Mouse (Mus musculus): ENCODE results near the gene Doc2g. TPM values are rescaled to one million over a fixed set of nuclear protein-coding genes. Genes with fewer than 3 reads are reported as not detected.
A peak's percentile ranks its signal among the peaks of the same experiment; 100 is the strongest.

Gene Doc2g
- polyA plus RNA-seq, 1 experiment from 2014 or later = 85.2 TPM

GRCm38 (mm10) chr19:3980309-3980708, 22.8 kb upstream of the Doc2g start:
- no peak for ATAC-seq (ENCODE audit: insufficient number of reproducible peaks, insufficient read depth, low FRiP score, low read depth)
- Histone ChIP-seq H3K4me2 (ENCODE audit: low read length) (no peak overlapping the region), H3K9ac (ENCODE audit: low read length) (no peak overlapping the region), H3K4me3 (ENCODE audit: control insufficient read depth in 1 of 2, insufficient read depth in 1 of 2, low read depth in 1 of 2, low read length in 2 of 2) (no peak overlapping the region), H3K27me3 (ENCODE audit: control insufficient read depth, insufficient read depth, low read length) (no peaks in the 10 kb centered on the region), H3K4me1 (ENCODE audit: control insufficient read depth in 2 of 2, insufficient read depth in 2 of 2, low read length in 2 of 2) (peaks cover 6 to 7% of the 10 kb centered on the region in 2 experiments), H3K9me3 (ENCODE audit: control insufficient read depth, low read length) (no peaks in the 10 kb centered on the region), H3K36me3 (ENCODE audit: control insufficient read depth, insufficient read depth, low read length) (no peaks in the 10 kb centered on the region), H3K27ac (replicated peaks in 1 of 2; ENCODE audit: control insufficient read depth in 1 of 2, insufficient read depth in 1 of 2, low read depth in 2 of 2, low read length in 2 of 2) (no peak overlapping the region)
- 12% methylated on average over 4 of the region's 4 CpGs for WGBS

GRCm38 (mm10) chr19:3980917-3981316, 22.2 kb upstream of the Doc2g start:
- Histone ChIP-seq H3K27ac (replicated peaks in 1 of 2; ENCODE audit: control insufficient read depth in 1 of 2, insufficient read depth in 1 of 2, low read depth in 2 of 2, low read length in 2 of 2) (no peak overlapping the region), H3K4me2 (ENCODE audit: low read length) (no peak overlapping the region), H3K9me3 (ENCODE audit: control insufficient read depth, low read length) (no peaks in the 10 kb centered on the region), H3K36me3 (ENCODE audit: control insufficient read depth, insufficient read depth, low read length) (no peaks in the 10 kb centered on the region), H3K27me3 (ENCODE audit: control insufficient read depth, insufficient read depth, low read length) (no peaks in the 10 kb centered on the region), H3K4me3 (ENCODE audit: control insufficient read depth in 1 of 2, insufficient read depth in 1 of 2, low read depth in 1 of 2, low read length in 2 of 2) (no peak overlapping the region), H3K4me1 (ENCODE audit: control insufficient read depth in 2 of 2, insufficient read depth in 2 of 2, low read length in 2 of 2) (peaks cover 12% of the 10 kb centered on the region in 2 experiments), H3K9ac (ENCODE audit: low read length) (no peak overlapping the region)
- ATAC-seq (ENCODE audit: insufficient number of reproducible peaks, insufficient read depth, low FRiP score, low read depth) = no peak
- 67% methylated on average over 9 of the region's 9 CpGs for WGBS

GRCm38 (mm10) chr19:3983527-3984200, 19.4 kb upstream of the Doc2g start:
- Histone ChIP-seq H3K4me2 (ENCODE audit: low read length) (no peak overlapping the region), H3K4me3 (ENCODE audit: control insufficient read depth in 1 of 2, insufficient read depth in 1 of 2, low read depth in 1 of 2, low read length in 2 of 2) (no peak overlapping the region), H3K9ac (ENCODE audit: low read length) (no peak overlapping the region), H3K27me3 (ENCODE audit: control insufficient read depth, insufficient read depth, low read length) (no peaks in the 10 kb centered on the region), H3K27ac (replicated peaks in 1 of 2; ENCODE audit: control insufficient read depth in 1 of 2, insufficient read depth in 1 of 2, low read depth in 2 of 2, low read length in 2 of 2) (no peak overlapping the region), H3K4me1 (ENCODE audit: control insufficient read depth in 2 of 2, insufficient read depth in 2 of 2, low read length in 2 of 2) (peaks cover 21 to 26% of the 10 kb centered on the region in 2 experiments), H3K36me3 (ENCODE audit: control insufficient read depth, insufficient read depth, low read length) (no peaks in the 10 kb centered on the region), H3K9me3 (ENCODE audit: control insufficient read depth, low read length) (no peaks in the 10 kb centered on the region)
- 52% methylated on average over 9 of the region's 9 CpGs for WGBS
- ATAC-seq (ENCODE audit: insufficient number of reproducible peaks, insufficient read depth, low FRiP score, low read depth) = no peak

- H3K27me3 ChIP-seq (ENCODE audit: control insufficient read depth, insufficient read depth, low read length) = no peaks in the 10 kb centered on the region
- H3K27ac ChIP-seq (replicated peaks in 1 of 2; ENCODE audit: control insufficient read depth in 1 of 2, insufficient read depth in 1 of 2, low read depth in 2 of 2, low read length in 2 of 2) = peak overlapping the region; percentile 42 to 75
- no peaks in the 10 kb centered on the region for H3K36me3 ChIP-seq (ENCODE audit: control insufficient read depth, insufficient read depth, low read length)
- H3K9me3 ChIP-seq (ENCODE audit: control insufficient read depth, low read length) = no peaks in the 10 kb centered on the region
- H3K4me1 ChIP-seq (ENCODE audit: control insufficient read depth in 2 of 2, insufficient read depth in 2 of 2, low read length in 2 of 2) = peaks cover 21 to 26% of the 10 kb centered on the region in 2 experiments
- H3K4me2 ChIP-seq (ENCODE audit: low read length) = no peak overlapping the region
- 19% methylated on average over 8 of the region's 8 CpGs for WGBS
- ATAC-seq (ENCODE audit: insufficient number of reproducible peaks, insufficient read depth, low FRiP score, low read depth) = peak; percentile 16
- no peak overlapping the region for H3K4me3 ChIP-seq (ENCODE audit: control insufficient read depth in 1 of 2, insufficient read depth in 1 of 2, low read depth in 1 of 2, low read length in 2 of 2)
- H3K9ac ChIP-seq (ENCODE audit: low read length) = no peak overlapping the region
Observed at GRCm38 (mm10) chr19:3985261-3985681, 17.8 kb upstream of the Doc2g start.

GRCm38 (mm10) chr19:3986334-3986733, 16.8 kb upstream of the Doc2g start, which contains the start of gene Acy3:
TSS of gene Acy3 (plus strand) at chr19:3986570.
- ATAC-seq (ENCODE audit: insufficient number of reproducible peaks, insufficient read depth, low FRiP score, low read depth) = peak; percentile 67
- Histone ChIP-seq H3K36me3 (ENCODE audit: control insufficient read depth, insufficient read depth, low read length) (no peaks in the 10 kb centered on the region), H3K9me3 (ENCODE audit: control insufficient read depth, low read length) (no peaks in the 10 kb centered on the region), H3K27ac (replicated peaks in 1 of 2; ENCODE audit: control insufficient read depth in 1 of 2, insufficient read depth in 1 of 2, low read depth in 2 of 2, low read length in 2 of 2) (peak within 1 kb of the TSS; percentile 71 to 75), H3K4me1 (ENCODE audit: control insufficient read depth in 2 of 2, insufficient read depth in 2 of 2, low read length in 2 of 2) (peaks cover 21 to 26% of the 10 kb centered on the region in 2 experiments), H3K9ac (ENCODE audit: low read length) (peak within 1 kb of the TSS; percentile 59; the same call in 1 of the 2 replicates), H3K4me3 (ENCODE audit: control insufficient read depth in 1 of 2, insufficient read depth in 1 of 2, low read depth in 1 of 2, low read length in 2 of 2) (no peak within 1 kb of the TSS; a peak in 1 of 4 replicates), H3K4me2 (ENCODE audit: low read length) (peak within 1 kb of the TSS; percentile 51), H3K27me3 (ENCODE audit: control insufficient read depth, insufficient read depth, low read length) (no peaks in the 10 kb centered on the region)
- WGBS = 10% methylated on average over 8 of the region's 8 CpGs

GRCm38 (mm10) chr19:3988066-3988465, 15.0 kb upstream of the Doc2g start:
- H3K9me3 ChIP-seq (ENCODE audit: control insufficient read depth, low read length) = no peaks in the 10 kb centered on the region
- H3K9ac ChIP-seq (ENCODE audit: low read length) = no peak overlapping the region
- H3K27me3 ChIP-seq (ENCODE audit: control insufficient read depth, insufficient read depth, low read length) = no peaks in the 10 kb centered on the region
- no peak overlapping the region for H3K4me3 ChIP-seq (ENCODE audit: control insufficient read depth in 1 of 2, insufficient read depth in 1 of 2, low read depth in 1 of 2, low read length in 2 of 2)
- WGBS = 78% methylated on average over 14 of the region's 14 CpGs
- H3K4me2 ChIP-seq (ENCODE audit: low read length) = no peak overlapping the region
- no peak for ATAC-seq (ENCODE audit: insufficient number of reproducible peaks, insufficient read depth, low FRiP score, low read depth)
- H3K36me3 ChIP-seq (ENCODE audit: control insufficient read depth, insufficient read depth, low read length) = no peaks in the 10 kb centered on the region
- no peak overlapping the region for H3K27ac ChIP-seq (replicated peaks in 1 of 2; ENCODE audit: control insufficient read depth in 1 of 2, insufficient read depth in 1 of 2, low read depth in 2 of 2, low read length in 2 of 2)
- peaks cover 21 to 26% of the 10 kb centered on the region in 2 experiments for H3K4me1 ChIP-seq (ENCODE audit: control insufficient read depth in 2 of 2, insufficient read depth in 2 of 2, low read length in 2 of 2)

GRCm38 (mm10) chr19:3988750-3989149, 14.4 kb upstream of the Doc2g start:
- no peak overlapping the region for H3K9ac ChIP-seq (ENCODE audit: low read length)
- H3K4me1 ChIP-seq (ENCODE audit: control insufficient read depth in 2 of 2, insufficient read depth in 2 of 2, low read length in 2 of 2) = peaks cover 21 to 26% of the 10 kb centered on the region in 2 experiments
- no peak for ATAC-seq (ENCODE audit: insufficient number of reproducible peaks, insufficient read depth, low FRiP score, low read depth)
- H3K4me3 ChIP-seq (ENCODE audit: control insufficient read depth in 1 of 2, insufficient read depth in 1 of 2, low read depth in 1 of 2, low read length in 2 of 2) = no peak overlapping the region
- H3K4me2 ChIP-seq (ENCODE audit: low read length) = no peak overlapping the region
- WGBS = 78% methylated on average over 4 of the region's 4 CpGs
- H3K27me3 ChIP-seq (ENCODE audit: control insufficient read depth, insufficient read depth, low read length) = no peaks in the 10 kb centered on the region
- H3K9me3 ChIP-seq (ENCODE audit: control insufficient read depth, low read length) = no peaks in the 10 kb centered on the region
- H3K27ac ChIP-seq (replicated peaks in 1 of 2; ENCODE audit: control insufficient read depth in 1 of 2, insufficient read depth in 1 of 2, low read depth in 2 of 2, low read length in 2 of 2) = no peak overlapping the region
- H3K36me3 ChIP-seq (ENCODE audit: control insufficient read depth, insufficient read depth, low read length) = no peaks in the 10 kb centered on the region

- Histone ChIP-seq H3K4me2 (ENCODE audit: low read length) (no peak overlapping the region), H3K4me3 (ENCODE audit: control insufficient read depth in 1 of 2, insufficient read depth in 1 of 2, low read depth in 1 of 2, low read length in 2 of 2) (no peak overlapping the region), H3K27me3 (ENCODE audit: control insufficient read depth, insufficient read depth, low read length) (no peaks in the 10 kb centered on the region), H3K36me3 (ENCODE audit: control insufficient read depth, insufficient read depth, low read length) (no peaks in the 10 kb centered on the region), H3K4me1 (ENCODE audit: control insufficient read depth in 2 of 2, insufficient read depth in 2 of 2, low read length in 2 of 2) (peaks cover 10 to 16% of the 10 kb centered on the region in 2 experiments), H3K9me3 (ENCODE audit: control insufficient read depth, low read length) (no peaks in the 10 kb centered on the region), H3K27ac (replicated peaks in 1 of 2; ENCODE audit: control insufficient read depth in 1 of 2, insufficient read depth in 1 of 2, low read depth in 2 of 2, low read length in 2 of 2) (no peak overlapping the region), H3K9ac (ENCODE audit: low read length) (no peak overlapping the region)
- 48% methylated on average over 6 of the region's 6 CpGs for WGBS
- ATAC-seq (ENCODE audit: insufficient number of reproducible peaks, insufficient read depth, low FRiP score, low read depth) = no peak
Observed at GRCm38 (mm10) chr19:3990804-3991203, 12.3 kb upstream of the Doc2g start.
